In genomic region chr15:77875953-77876352, GRCm38 (mm10) we compare ENCODE assay signal across 19 mouse cellular contexts.
"Had no signal": no experiment of that assay in that cellular context is flagged by ENCODE, and none has a peak within 500 bp of the region (broad histone marks: within the 10 kb centered on the region; RNA-seq: fewer than 3 reads in every experiment).

No protein-coding gene starts in this region.

- H3K9ac ChIP-seq: limb, embryonic 13.5 days; liver, embryonic 12.5 days; liver, embryonic 15.5 days; lung, embryonic 15.5 days; stomach, embryonic 15.5 days had no signal

- H3K4me2 ChIP-seq: limb, embryonic 13.5 days; liver, embryonic 12.5 days; liver, embryonic 15.5 days; lung, embryonic 15.5 days; midbrain, embryonic 11.5 days; stomach, embryonic 15.5 days had no signal

- H3K27ac ChIP-seq: kidney, postnatal 0 days; layer of hippocampus, adult 2 months; limb, embryonic 10.5 days; limb, embryonic 13.5 days; liver, embryonic 12.5 days; liver, embryonic 15.5 days; lung, embryonic 15.5 days had no signal

- H3K9me3 ChIP-seq: limb, embryonic 10.5 days; limb, embryonic 13.5 days; liver, embryonic 12.5 days; liver, embryonic 15.5 days; lung, embryonic 15.5 days; stomach, embryonic 15.5 days had no signal

- H3K27me3 ChIP-seq: limb, embryonic 13.5 days; liver, embryonic 12.5 days; liver, embryonic 15.5 days; lung, embryonic 15.5 days; stomach, embryonic 15.5 days had no signal

- ATAC-seq: liver, embryonic 12.5 days; midbrain, embryonic 16.5 days had no signal

- H3K4me1 ChIP-seq: limb, embryonic 13.5 days had no signal

- H3K4me3 ChIP-seq: layer of hippocampus, adult 2 months; limb, embryonic 10.5 days; limb, embryonic 13.5 days; liver, embryonic 12.5 days; liver, embryonic 15.5 days; lung, embryonic 15.5 days; stomach, embryonic 15.5 days had no signal

- H3K36me3 ChIP-seq: limb, embryonic 10.5 days; limb, embryonic 13.5 days; liver, embryonic 12.5 days; liver, embryonic 15.5 days; lung, embryonic 15.5 days; stomach, embryonic 15.5 days had no signal

- DNase-seq: layer of hippocampus, adult 9-11 months; liver; lung, adult 18-20 months; lung, postnatal 14 days; lung, postnatal 4 days; right cerebral cortex, postnatal 4 days; spleen, adult 18-20 months; thymus, adult 18-20 months; thymus, postnatal 36 days had no signal
